Mouse (Mus musculus) forebrain, embryonic 12.5 days (tissue): ENCODE measurements around the gene Timm13. TPM values are rescaled to one million over a fixed set of nuclear protein-coding genes. Genes with fewer than 3 reads are reported as not detected.

Experiments used
- ATAC-seq: fragments of 200-750 bp; cut with Nextera tagmentation; 2 replicates; pipeline ENCODE4 v1.8.0; 2017; ENCODE audit warnings: moderate TSS enrichment; ENCODE audit not compliant: low FRiP score
- H3K27ac ChIP-seq: fragments of 300-500 bp; sonication (generic); 2 replicates; pipeline ENCODE4 v1.5.1; 2016; ENCODE audit warnings: mild to moderate bottlenecking
- H3K27me3 ChIP-seq: fragments of 300-500 bp; sonication (generic); 2 replicates; pipeline ENCODE4 v1.6.1; 2016; ENCODE audit warnings: mild to moderate bottlenecking
- H3K36me3 ChIP-seq: fragments of 300-500 bp; sonication (generic); replicated peaks from 2 replicates; pipeline ENCODE4 v1.6.1; 2016; ENCODE audit warnings: mild to moderate bottlenecking
- H3K4me1 ChIP-seq: fragments of 300-500 bp; sonication (generic); 2 replicates; pipeline ENCODE4 v1.6.1; 2016
- H3K4me2 ChIP-seq: fragments of 300-500 bp; sonication (generic); 2 replicates; pipeline ENCODE4 v1.6.1; 2016; ENCODE audit warnings: mild to moderate bottlenecking, moderate library complexity
- H3K4me3 ChIP-seq: fragments of 300-500 bp; sonication (generic); replicated peaks from 2 replicates; pipeline ENCODE4 v1.5.1; 2016; ENCODE audit warnings: mild to moderate bottlenecking
- H3K9ac ChIP-seq: fragments of 300-500 bp; sonication (generic); 2 replicates; pipeline ENCODE4 v1.6.1; 2016; ENCODE audit warnings: mild to moderate bottlenecking
- H3K9me3 ChIP-seq: fragments of 300-500 bp; sonication (generic); 2 replicates; pipeline ENCODE4 v1.6.1; 2016
- WGBS: fragments of 180-500 bp; shearing (Covaris S2); methylation state at CpG from one replicate; pipeline ENCODE4 v1.1.7; 2016; 5-methylcytosine and 5-hydroxymethylcytosine counted together
- polyA plus RNA-seq: library from polyadenylated mRNA; unstranded; fragments of >200 nt; fragmentation: Nextera tagmentation; extraction: Ambion mirVana; gene quantifications from 2 replicates; pipeline ENCODE4 v1.2.1, GENCODE M21; 2016

Timm13 gene
- polyA plus RNA-seq, 1 experiment from 2014 or later = 314 TPM

DNA sequence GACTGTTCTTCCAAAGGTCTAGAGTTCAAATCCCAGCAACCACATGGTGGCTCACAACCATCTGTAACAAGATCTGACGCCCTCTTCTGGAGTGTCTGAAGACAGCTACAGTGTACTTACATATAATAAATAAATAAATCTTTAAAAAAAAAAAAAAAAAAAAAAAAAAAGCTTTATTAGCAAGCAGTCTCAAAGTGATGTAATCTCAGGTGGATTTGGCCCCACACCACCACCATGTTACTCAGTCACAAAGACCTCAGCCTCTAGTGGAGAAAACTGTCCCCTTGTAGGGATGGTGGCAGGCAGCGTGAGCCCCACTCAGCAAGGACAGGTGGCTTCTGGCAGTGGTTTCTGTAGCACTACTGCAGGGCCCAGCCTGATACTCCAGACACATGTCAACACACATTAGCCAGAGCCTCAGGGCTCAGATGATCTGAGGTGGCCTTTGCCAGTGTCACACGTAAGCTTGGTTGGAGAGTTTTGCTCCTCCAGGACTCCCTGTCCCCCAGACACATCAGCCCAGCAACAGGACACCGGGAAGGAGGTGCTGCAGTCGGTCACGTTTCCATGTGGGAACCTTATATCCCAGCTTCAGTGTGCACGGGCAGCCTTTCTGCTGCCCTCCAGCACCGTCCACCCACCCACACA is 12.7 kb upstream of the Timm13 start:
- H3K27ac ChIP-seq = no peak overlapping the region
- peaks cover 71% of the 10 kb centered on the region for H3K36me3 ChIP-seq
- H3K4me1 ChIP-seq = peaks cover 24% of the 10 kb centered on the region
- H3K4me3 ChIP-seq = no peak overlapping the region
- ATAC-seq = no peak
- H3K9ac ChIP-seq = no peak overlapping the region
- no peak overlapping the region for H3K4me2 ChIP-seq
- no peaks in the 10 kb centered on the region for H3K27me3 ChIP-seq
- H3K9me3 ChIP-seq = no peaks in the 10 kb centered on the region
- 94% methylated on average over 7 of the region's 8 CpGs for WGBS

DNA sequence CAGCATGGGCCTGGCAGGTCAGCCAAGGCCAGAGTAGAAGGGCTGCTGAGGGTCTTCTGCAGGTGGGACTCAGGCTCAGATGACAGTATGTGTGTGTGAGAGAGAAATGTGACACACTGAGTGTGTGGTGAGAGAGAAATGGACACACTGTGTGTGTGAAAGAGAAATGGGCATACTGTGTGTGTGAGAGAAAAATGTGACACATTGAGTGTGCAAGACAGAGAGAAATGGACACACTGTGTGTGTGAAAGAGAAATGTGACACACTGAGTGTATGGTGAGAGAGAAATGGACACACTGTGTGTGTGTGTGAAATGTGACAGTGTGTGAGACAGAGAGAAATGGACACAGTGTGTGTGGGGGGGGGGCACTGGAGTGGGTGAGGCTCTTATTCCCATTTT is 11.1 kb upstream of the Timm13 start:
- no peak for ATAC-seq
- no peaks in the 10 kb centered on the region for H3K27me3 ChIP-seq

DNA sequence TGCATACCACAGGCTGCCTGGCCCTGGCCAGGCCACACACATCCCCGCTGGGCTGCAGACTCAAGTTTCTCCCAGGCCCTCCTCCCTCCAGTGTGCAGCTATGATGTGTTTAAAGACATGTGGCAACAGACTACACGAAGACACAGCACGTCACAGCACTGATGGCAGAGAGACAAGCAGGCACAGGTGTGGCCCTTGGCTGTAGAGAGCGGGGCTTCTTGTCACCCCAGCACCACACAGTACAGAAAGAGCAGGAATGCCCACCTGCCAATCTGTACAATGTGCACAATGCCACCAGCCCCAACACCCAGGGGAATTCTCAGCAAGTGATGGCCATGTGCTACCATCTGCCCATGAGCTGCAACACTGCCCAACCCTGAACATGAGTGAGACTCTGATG is 10.6 kb upstream of the Timm13 start:
- no peak for ATAC-seq
- H3K9ac ChIP-seq = no peak overlapping the region
- WGBS = 94% methylated on average over 4 of the region's 4 CpGs
- H3K27ac ChIP-seq = no peak overlapping the region
- H3K4me3 ChIP-seq = no peak overlapping the region
- H3K4me2 ChIP-seq = no peak overlapping the region
- peaks cover 91% of the 10 kb centered on the region for H3K36me3 ChIP-seq
- no peaks in the 10 kb centered on the region for H3K9me3 ChIP-seq
- peaks cover 9% of the 10 kb centered on the region for H3K4me1 ChIP-seq
- H3K27me3 ChIP-seq = no peaks in the 10 kb centered on the region

More for the DNA sequence above, 11.1 kb upstream of the Timm13 start:
- no peak overlapping the region for H3K4me2 ChIP-seq
- H3K9me3 ChIP-seq = no peaks in the 10 kb centered on the region
- no peak overlapping the region for H3K9ac ChIP-seq
- no peak overlapping the region for H3K4me3 ChIP-seq
- peaks cover 15% of the 10 kb centered on the region for H3K4me1 ChIP-seq
- H3K36me3 ChIP-seq = peaks cover 87% of the 10 kb centered on the region
- no peak overlapping the region for H3K27ac ChIP-seq

- Histone ChIP-seq H3K36me3 (peaks cover 95% of the 10 kb centered on the region), H3K9ac (no peak overlapping the region), H3K27me3 (no peaks in the 10 kb centered on the region), H3K4me3 (no peak overlapping the region), H3K9me3 (no peaks in the 10 kb centered on the region), H3K4me1 (no peaks in the 10 kb centered on the region), H3K4me2 (no peak overlapping the region), H3K27ac (no peak overlapping the region)
- no peak for ATAC-seq
- WGBS = 95% methylated on average over 22 of the region's 22 CpGs
These were observed 8.8 kb upstream of the Timm13 start for GRCm38 (mm10) chr10:80909375-80910162.

- Histone ChIP-seq H3K36me3 (peaks cover 81% of the 10 kb centered on the region), H3K27ac (no peak overlapping the region), H3K27me3 (no peaks in the 10 kb centered on the region), H3K9ac (no peak overlapping the region), H3K4me1 (peaks cover 8% of the 10 kb centered on the region), H3K9me3 (no peaks in the 10 kb centered on the region), H3K4me2 (no peak overlapping the region), H3K4me3 (no peak overlapping the region)
- WGBS = 91% methylated on average over 11 of the region's 11 CpGs
- ATAC-seq = no peak
These were observed 3.9 kb upstream of the Timm13 start for GRCm38 (mm10) chr10:80904709-80905108.

DNA sequence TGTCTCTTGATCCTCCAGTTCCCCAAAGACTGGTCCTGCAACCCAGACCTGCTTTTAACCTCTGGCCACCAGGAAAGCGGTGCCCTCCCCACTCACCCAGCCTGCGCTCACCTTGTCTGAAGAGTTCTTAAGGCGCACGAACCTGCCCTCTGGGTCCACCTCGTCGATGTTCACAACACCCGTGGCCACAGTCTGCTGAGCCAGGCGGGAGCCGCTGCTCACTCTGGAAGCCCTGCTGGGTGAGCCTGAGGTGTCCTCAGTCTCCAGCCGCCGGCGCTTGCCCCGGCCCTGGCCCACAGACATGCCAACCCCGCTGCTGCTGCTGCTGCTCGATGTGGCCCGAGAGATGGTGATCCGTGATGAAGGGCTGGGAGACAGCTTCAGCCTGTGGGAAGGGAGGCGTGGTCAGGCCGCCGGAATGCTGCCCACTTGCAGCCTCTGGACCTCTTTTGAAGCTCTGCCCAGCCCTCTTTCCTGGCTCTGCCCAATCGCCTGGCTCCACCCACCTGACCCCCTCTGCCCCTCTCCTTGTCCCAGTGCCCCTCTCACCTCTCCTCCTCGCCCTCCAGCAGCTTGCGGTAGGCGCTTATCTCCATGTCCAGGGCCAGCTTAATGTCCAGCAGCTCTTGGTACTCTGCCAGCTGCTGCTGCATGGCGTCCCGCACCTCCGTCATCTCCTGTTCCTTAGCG is 3.4 kb upstream of the Timm13 start:
- no peak for ATAC-seq
- Histone ChIP-seq H3K9ac (no peak overlapping the region), H3K4me3 (no peak overlapping the region), H3K9me3 (no peaks in the 10 kb centered on the region), H3K4me1 (peaks cover 13% of the 10 kb centered on the region), H3K27me3 (no peaks in the 10 kb centered on the region), H3K36me3 (peaks cover 76% of the 10 kb centered on the region), H3K4me2 (no peak overlapping the region), H3K27ac (no peak overlapping the region)
- 91% methylated on average over 28 of the region's 28 CpGs for WGBS

- no peak overlapping the region for H3K4me3 ChIP-seq
- no peak for ATAC-seq
- H3K9me3 ChIP-seq = no peaks in the 10 kb centered on the region
- peaks cover 76% of the 10 kb centered on the region for H3K36me3 ChIP-seq
- no peak overlapping the region for H3K27ac ChIP-seq
- WGBS = 94% methylated on average over 10 of the region's 10 CpGs
- H3K27me3 ChIP-seq = no peaks in the 10 kb centered on the region
- H3K9ac ChIP-seq = no peak overlapping the region
- no peak overlapping the region for H3K4me2 ChIP-seq
- H3K4me1 ChIP-seq = peaks cover 21% of the 10 kb centered on the region
These were observed 2.5 kb upstream of the Timm13 start for GRCm38 (mm10) chr10:80903282-80903681.

DNA sequence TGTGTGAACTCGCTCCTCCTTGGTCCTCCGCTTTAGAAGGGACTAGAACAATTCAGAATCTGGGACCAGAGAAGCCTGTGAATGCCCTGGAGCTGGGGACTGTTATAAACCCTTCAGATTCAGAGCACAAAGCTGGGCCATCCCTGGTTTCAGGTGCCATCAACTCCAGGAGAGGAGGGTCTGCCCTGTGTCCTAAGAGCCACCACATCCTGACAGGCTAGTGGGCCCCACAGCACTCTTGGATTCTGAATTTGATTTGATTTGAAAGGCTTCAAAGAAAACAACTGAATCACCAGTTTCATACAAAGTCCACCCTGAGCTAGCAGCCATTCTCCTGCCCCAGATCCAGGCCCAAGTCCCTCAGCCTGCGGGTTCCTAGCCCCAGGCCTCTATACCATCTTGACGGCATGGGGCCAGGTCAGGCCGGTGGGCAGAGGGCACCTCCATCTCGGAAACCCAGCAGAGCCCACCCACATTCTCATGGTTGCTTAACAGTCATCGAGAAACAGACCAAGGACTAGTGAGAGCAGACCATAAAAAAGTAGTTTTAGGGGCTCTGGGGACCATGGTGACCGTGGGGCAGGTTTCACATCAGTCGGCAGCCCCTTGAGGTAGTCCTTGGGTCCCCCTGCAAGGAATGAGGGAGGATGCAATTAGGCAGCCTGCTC is 1.6 kb upstream of the Timm13 start:
- Histone ChIP-seq H3K27ac (no peak overlapping the region), H3K4me1 (peaks cover 27% of the 10 kb centered on the region), H3K36me3 (peaks cover 68% of the 10 kb centered on the region), H3K4me2 (no peak overlapping the region), H3K9me3 (no peaks in the 10 kb centered on the region), H3K9ac (no peak overlapping the region), H3K4me3 (no peak overlapping the region), H3K27me3 (no peaks in the 10 kb centered on the region)
- 92% methylated on average over 9 of the region's 9 CpGs for WGBS
- no peak for ATAC-seq

DNA sequence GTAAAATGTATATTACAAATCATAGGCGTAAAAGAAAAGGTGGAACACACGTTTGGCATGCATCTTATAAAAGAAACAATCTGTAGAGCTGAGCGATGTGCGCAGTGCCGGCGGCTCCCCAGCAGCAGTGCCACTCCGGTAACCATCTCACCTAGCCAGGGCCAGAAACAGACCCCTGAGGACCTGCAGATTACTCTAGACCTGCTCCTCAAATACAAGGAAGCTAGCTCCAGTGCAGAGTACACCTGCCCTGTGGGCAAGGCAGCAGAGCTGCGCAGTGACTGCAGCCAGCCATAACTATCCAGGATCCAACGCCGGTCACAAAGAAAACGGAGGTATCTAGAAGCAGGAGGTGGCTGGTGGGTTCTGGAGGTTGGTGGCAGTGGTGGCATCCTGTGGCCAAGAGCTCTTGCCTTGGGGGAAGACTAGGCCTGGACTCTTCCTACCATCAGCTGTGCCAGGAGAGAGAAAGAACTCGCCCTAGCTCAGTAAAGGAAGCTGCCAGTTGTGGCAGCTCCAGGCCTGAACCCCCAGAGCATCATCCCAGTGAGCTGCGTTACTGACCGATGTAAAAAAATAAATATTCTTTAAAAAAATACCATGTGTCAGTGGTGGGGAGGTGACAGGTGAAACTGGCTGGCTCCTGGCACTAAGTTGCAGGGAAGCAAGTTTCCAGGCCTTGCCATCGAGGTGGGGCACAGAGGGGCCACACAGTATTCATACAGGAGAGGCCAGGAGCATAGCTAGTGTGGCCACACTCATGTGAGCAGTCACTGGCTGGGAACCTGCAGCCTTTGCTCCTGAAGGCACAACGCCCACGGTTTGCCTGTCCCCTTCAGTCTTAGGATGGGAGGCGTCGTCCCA is 872 bp upstream of the Timm13 start:
- Histone ChIP-seq H3K36me3 (peaks cover 62% of the 10 kb centered on the region), H3K27me3 (no peaks in the 10 kb centered on the region), H3K9me3 (no peaks in the 10 kb centered on the region), H3K4me2 (peak overlapping the region; percentile 25), H3K27ac (peak overlapping the region; percentile 67), H3K9ac (0 out of 2 replicates have a peak overlapping the region, but pooled peaks have one; percentile 21), H3K4me1 (peaks cover 27% of the 10 kb centered on the region), H3K4me3 (peak overlapping the region; percentile 84)
- WGBS = 90% methylated on average over 19 of the region's 19 CpGs
- ATAC-seq = no peak

DNA sequence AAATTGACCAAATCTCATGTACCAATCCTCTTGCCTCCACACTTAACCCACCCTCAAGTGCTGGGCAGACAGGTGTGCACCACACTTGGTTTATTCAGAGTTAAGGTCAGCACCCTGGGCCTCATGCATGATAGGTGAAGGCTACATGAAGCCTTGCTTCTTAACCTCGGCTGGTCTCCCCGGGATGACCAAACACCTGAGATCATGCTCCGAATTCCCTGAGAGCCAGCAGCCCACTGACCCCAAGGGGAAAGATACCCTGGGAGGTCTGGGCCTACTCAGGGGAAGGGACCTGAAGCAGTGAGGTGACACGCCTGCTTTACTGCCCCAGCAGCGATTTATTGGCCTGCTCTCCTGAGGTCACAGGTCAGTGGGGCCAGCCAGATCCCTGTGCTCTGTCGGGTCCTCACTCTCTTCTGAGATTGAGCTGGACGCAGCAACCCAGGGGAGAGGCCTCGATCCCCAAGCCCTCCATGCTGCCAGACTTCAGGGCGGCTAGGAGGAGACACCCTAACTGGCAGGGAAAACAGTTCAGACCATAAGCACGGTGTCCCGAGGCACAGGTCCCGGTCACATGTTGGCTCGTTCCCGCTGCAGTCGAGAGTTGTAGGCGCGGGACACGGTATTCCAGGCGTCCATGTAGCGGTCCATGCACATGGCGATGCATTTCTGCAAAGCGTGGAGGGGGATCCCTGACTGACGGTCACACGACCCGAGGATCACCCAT is 1.0 kb downstream of the Timm13 start:
- 18% methylated on average over 25 of the region's 25 CpGs for WGBS
- H3K9ac ChIP-seq = peak overlapping the region; percentile 76
- H3K36me3 ChIP-seq = peaks cover 43% of the 10 kb centered on the region
- no peaks in the 10 kb centered on the region for H3K27me3 ChIP-seq
- H3K4me3 ChIP-seq = peak overlapping the region; percentile 84
- peaks cover 27% of the 10 kb centered on the region for H3K4me1 ChIP-seq
- peak overlapping the region; percentile 86 for H3K27ac ChIP-seq
- no peak for ATAC-seq
- no peaks in the 10 kb centered on the region for H3K9me3 ChIP-seq
- H3K4me2 ChIP-seq = peak overlapping the region; percentile 94

- peak overlapping the region; percentile 94 for H3K4me2 ChIP-seq
- ATAC-seq = no peak
- no peak overlapping the region for H3K27ac ChIP-seq
- H3K9me3 ChIP-seq = no peaks in the 10 kb centered on the region
- H3K4me1 ChIP-seq = peaks cover 27% of the 10 kb centered on the region
- 87% methylated on average over 8 of the region's 8 CpGs for WGBS
- H3K27me3 ChIP-seq = no peaks in the 10 kb centered on the region
- H3K9ac ChIP-seq = no peak overlapping the region; the same call in 1 of the 2 replicates
- H3K36me3 ChIP-seq = peaks cover 36% of the 10 kb centered on the region
- no peak overlapping the region for H3K4me3 ChIP-seq
These were observed 1.7 kb downstream of the Timm13 start for GRCm38 (mm10) chr10:80899074-80899473.
